Mouse (Mus musculus) limb, embryonic 12.5 days (tissue): ENCODE measurements around the gene Lpo. TPM values are rescaled to one million over a fixed set of nuclear protein-coding genes. Genes with fewer than 3 reads are reported as not detected.

Source experiments
- ATAC-seq: fragments of 200-750 bp; cut with Nextera tagmentation; 2 replicates; pipeline ENCODE4 v1.8.0; 2017; ENCODE audit warnings: low read depth, moderate TSS enrichment; ENCODE audit not compliant: insufficient number of reproducible peaks, insufficient read depth, low FRiP score, low TSS enrichment
- H3K27ac ChIP-seq: fragments of 300-500 bp; sonication (generic); 2 replicates; pipeline ENCODE4 v1.5.1; 2016; ENCODE audit warnings: mild to moderate bottlenecking, moderate library complexity
- H3K27me3 ChIP-seq: fragments of 300-500 bp; sonication (generic); 2 replicates; pipeline ENCODE4 v1.6.1; 2016; ENCODE audit warnings: mild to moderate bottlenecking, moderate library complexity
- H3K36me3 ChIP-seq: fragments of 300-500 bp; sonication (generic); 2 replicates; pipeline ENCODE4 v1.6.1; 2016; ENCODE audit warnings: mild to moderate bottlenecking, moderate library complexity
- H3K4me1 ChIP-seq: fragments of 300-500 bp; sonication (generic); replicated peaks from 2 replicates; pipeline ENCODE4 v1.6.1; 2016
- H3K4me2 ChIP-seq: fragments of 300-500 bp; sonication (generic); 2 replicates; pipeline ENCODE4 v1.6.1; 2016; ENCODE audit warnings: mild to moderate bottlenecking, moderate library complexity
- H3K4me3 ChIP-seq: fragments of 300-500 bp; sonication (generic); replicated peaks from 2 replicates; pipeline ENCODE4 v1.5.1; 2016; ENCODE audit warnings: mild to moderate bottlenecking
- H3K9ac ChIP-seq: fragments of 300-500 bp; sonication (generic); replicated peaks from 2 replicates; pipeline ENCODE4 v1.6.1; 2016; ENCODE audit warnings: mild to moderate bottlenecking, moderate library complexity
- H3K9me3 ChIP-seq: fragments of 300-500 bp; sonication (generic); 2 replicates; pipeline ENCODE4 v1.6.1; 2016; ENCODE audit warnings: mild to moderate bottlenecking, moderate library complexity
- WGBS: fragments of 180-500 bp; shearing (Covaris S2); methylation state at CpG from one replicate; pipeline ENCODE4 v1.1.7; 2016; 5-methylcytosine and 5-hydroxymethylcytosine counted together
- microRNA counts: library from miRNA; unstranded; fragments of <30 nt; microRNA quantifications from one replicate; lab custom pipeline; 2017
- microRNA-seq: library from miRNA; unstranded; fragments of <30 nt; microRNA quantifications from one replicate; pipeline ENCODE4, GENCODE M21; 2017
- polyA plus RNA-seq: library from polyadenylated mRNA; unstranded; fragments of >200 nt; fragmentation: Nextera tagmentation; extraction: Ambion mirVana; gene quantifications from 2 replicates; pipeline ENCODE4 v1.2.1, GENCODE M21; 2016

Lpo gene
- polyA plus RNA-seq, 1 experiment from 2014 or later, result 0.09 TPM

DNA sequence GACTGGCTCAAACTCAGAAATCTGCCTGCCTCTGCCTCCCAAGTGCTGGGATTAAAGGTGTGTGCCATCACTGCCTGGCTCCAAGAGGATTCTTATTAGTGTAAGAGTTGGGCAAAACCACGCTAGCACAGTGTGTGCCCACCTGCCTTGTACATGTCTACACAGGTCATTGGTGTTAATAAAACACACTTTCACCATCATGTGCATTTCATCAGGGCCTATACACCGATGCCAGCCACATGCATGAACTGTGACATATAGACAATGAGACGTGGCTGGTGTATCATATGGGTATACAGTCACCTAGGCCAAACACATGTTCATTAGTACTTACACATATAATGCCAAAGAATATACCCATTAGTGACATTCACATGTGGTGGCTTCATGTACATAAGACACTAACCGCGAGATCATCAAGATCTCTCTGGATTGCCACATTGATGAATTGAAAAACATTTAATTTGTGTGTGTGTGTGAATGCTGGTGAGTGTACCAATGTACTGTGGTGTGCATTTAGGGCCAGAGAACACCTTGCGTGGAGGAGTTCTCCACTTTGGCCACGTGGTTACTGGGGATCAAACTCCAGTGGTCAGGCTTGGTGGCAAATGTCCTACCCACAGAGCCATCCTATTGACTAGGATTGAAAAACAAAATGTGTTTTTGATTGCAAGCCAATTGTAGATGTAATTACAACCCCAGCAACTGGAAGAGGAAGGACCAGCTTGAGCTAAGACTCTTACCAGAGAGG is 69.8 kb downstream of the Lpo start:
- H3K4me2 ChIP-seq, result no peak overlapping the region
- H3K4me3 ChIP-seq, result no peak overlapping the region
- H3K27me3 ChIP-seq, result peaks cover 42% of the 10 kb centered on the region
- ATAC-seq, result no peak
- no peaks in the 10 kb centered on the region for H3K36me3 ChIP-seq
- no peaks in the 10 kb centered on the region for H3K9me3 ChIP-seq
- H3K9ac ChIP-seq, result no peak overlapping the region
- 82% methylated on average over 7 of the region's 7 CpGs for WGBS
- H3K4me1 ChIP-seq, result peaks cover 14% of the 10 kb centered on the region
- H3K27ac ChIP-seq, result no peak overlapping the region

DNA sequence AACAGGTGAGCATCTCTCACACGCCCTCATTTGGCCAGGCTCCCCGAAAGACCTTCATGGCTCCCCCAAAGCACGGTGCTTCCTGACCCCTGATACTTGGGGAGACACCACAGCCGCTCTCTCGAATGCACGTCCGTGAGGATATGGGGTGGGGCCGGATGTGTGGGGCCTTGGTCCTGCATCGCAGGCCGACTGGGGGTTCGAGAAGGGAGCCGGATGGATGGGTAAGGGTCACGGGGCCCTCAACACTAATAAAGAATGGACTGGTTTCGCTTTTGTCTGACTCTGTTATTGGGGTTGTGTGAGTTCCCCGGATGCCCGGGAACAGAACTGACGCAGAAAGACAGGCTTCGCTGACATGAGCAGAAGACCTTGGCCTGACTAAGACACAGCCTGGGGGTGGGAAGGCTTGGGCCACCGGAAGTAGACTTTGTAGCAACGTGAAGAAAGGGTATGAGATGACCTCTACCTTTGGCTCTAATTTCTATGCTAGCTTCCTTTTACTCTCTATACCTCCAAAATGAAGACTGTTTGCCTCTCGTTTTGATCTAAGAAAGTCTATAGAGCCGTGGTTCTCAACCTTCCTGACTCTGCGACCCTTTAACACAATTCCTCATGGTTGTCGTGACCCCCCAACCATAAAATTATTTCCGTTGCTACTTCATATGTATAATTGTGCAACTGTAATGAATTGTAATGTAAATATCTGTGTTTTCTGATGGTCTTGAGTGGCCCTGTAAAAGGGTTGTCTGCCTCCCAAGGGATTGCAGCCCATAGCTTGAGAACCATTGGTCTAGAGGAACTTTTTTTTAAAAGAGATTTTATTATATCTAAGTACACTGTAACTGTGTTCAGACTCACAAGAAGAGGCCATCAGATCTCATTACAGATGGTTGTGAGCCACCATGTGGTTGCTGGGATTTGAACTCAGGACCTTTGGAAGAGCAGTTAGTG is 70.8 kb downstream of the Lpo start:
- WGBS, result 87% methylated on average over 25 of the region's 25 CpGs
- Histone ChIP-seq H3K27me3 (peaks cover 32% of the 10 kb centered on the region), H3K4me3 (no peak overlapping the region), H3K4me1 (peaks cover 10% of the 10 kb centered on the region; the same call in 1 of the 2 replicates), H3K9ac (no peak overlapping the region), H3K9me3 (no peaks in the 10 kb centered on the region), H3K4me2 (no peak overlapping the region), H3K36me3 (no peaks in the 10 kb centered on the region), H3K27ac (no peak overlapping the region)
- ATAC-seq, result no peak

MicroRNA genes within 50 kb of the gene (microRNA counts, 519-probe panel; counts per million panel counts)
- microRNA mmu-miR-142-3p (lab: Ali Mortazavi, UCI), result 4,850 counts per million, percentile 44 among the panel's probes with 10 or more counts
- microRNA mmu-miR-142-5p (lab: Ali Mortazavi, UCI), result 4,403 counts per million, percentile 33 among the panel's probes with 10 or more counts

Small RNA genes lying within 50 kb of the gene (microRNA-seq; reads per million reads assigned to microRNA genes)
- gene Mir142 (not detected), gene Mir142b (not detected)

Other genes starting within 250 kb of the Lpo start
- 53.4 and 54.0 TPM in 2 replicates for gene Mtmr4, start 236.1 kb downstream of the Lpo start, polyA plus RNA-seq
- gene Hsf5, start 211.1 kb downstream of the Lpo start, polyA plus RNA-seq, result 0.19 and 0.21 TPM in 2 replicates
- 2.8 and 4.0 TPM in 2 replicates for gene Rnf43, start 165.6 kb downstream of the Lpo start, polyA plus RNA-seq
- 167 TPM in 2 replicates for gene Supt4a, start 90.7 kb downstream of the Lpo start, polyA plus RNA-seq
- 5.7 and 5.9 TPM in 2 replicates for gene Tspoap1, start 67.7 kb downstream of the Lpo start, polyA plus RNA-seq
- gene Mpo, start 34.7 kb downstream of the Lpo start, polyA plus RNA-seq, result 1.7 and 2.6 TPM in 2 replicates
- 19.2 and 21.0 TPM in 2 replicates for gene Mks1, start 24.9 kb upstream of the Lpo start, polyA plus RNA-seq
- 0.09 and 0.19 TPM in 2 replicates for gene Epx, start 47.2 kb upstream of the Lpo start, polyA plus RNA-seq
- gene Olfr462, start 64.0 kb upstream of the Lpo start, polyA plus RNA-seq, result not detected in 2 replicates
- gene Olfr463, start 69.1 kb upstream of the Lpo start, polyA plus RNA-seq, result not detected in 2 replicates
- gene Olfr464, start 92.7 kb upstream of the Lpo start, polyA plus RNA-seq, result not detected in 2 replicates
- 23.0 and 23.4 TPM in 2 replicates for gene Dynll2, start 159.2 kb upstream of the Lpo start, polyA plus RNA-seq
- gene Srsf1, start 219.1 kb upstream of the Lpo start, polyA plus RNA-seq, result 505 and 534 TPM in 2 replicates
- gene Vezf1, start 240.0 kb upstream of the Lpo start, polyA plus RNA-seq, result 56.0 and 65.8 TPM in 2 replicates